Mouse (Mus musculus) embryonic fibroblast, embryonic 13.5 days (primary cell): ENCODE measurements around the gene Nsmf.

ENCODE experiments used
- CTCF ChIP-seq: IDR thresholded peaks from 2 replicates; pipeline ENCODE4 v1.5.1; 2011; ENCODE audit warnings: mild to moderate bottlenecking, control low read depth, low read length, moderate library complexity, borderline replicate concordance; ENCODE audit not compliant: insufficient read depth
- POLR2A ChIP-seq: IDR thresholded peaks from 2 replicates; pipeline ENCODE4 v1.6.1; 2011; ENCODE audit warnings: low read depth, mild to moderate bottlenecking, control low read depth, low read length, moderate library complexity

- TF ChIP-seq CTCF (no peak), POLR2A (no peak)
Measured at GRCm38 (mm10) chr2:25104122-25104521, 50.0 kb downstream of the Nsmf start.
